Comparison of ENCODE assay signal across 9 mouse cellular contexts in the genomic region with DNA sequence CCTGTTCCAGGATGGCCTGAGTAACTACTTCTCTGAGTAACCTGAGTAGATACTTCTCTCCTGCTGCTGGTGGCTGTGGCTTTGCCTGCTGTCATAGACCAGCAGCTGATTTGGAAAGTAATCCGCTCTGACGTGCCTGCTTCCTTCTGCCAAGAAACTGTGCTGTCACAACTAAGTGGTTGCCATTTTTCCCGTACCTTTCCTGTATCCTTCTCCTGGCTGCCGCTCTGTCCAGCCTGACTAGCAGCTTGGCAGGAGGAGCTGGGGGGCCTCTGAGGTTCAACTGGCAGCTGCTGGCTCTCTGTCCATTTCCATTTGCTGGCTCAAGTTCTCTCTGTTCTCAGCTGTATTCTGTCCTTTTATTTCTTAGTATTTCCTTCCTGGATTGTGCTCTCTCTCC.
A peak's percentile ranks its signal among the peaks of the same experiment; 100 is the strongest.
DNase-seq lines count a peak whose midpoint lies in the region; ATAC-seq and TF ChIP-seq lines count a peak whose summit lies in the region.
"Had no signal": no experiment of that assay in that cellular context is flagged by ENCODE, and none has a peak within 500 bp of the region (broad histone marks: within the 10 kb centered on the region; RNA-seq: fewer than 3 reads in every experiment).

No protein-coding gene starts in this region.

- ATAC-seq in kidney, embryonic 15.5 days (replicated peaks; ENCODE audit: low FRiP score) = no peak
- peak; percentile 86 for ATAC-seq in heart, postnatal 0 days (ENCODE audit: insufficient read depth, low read depth)

- H3K27me3 ChIP-seq in kidney, embryonic 15.5 days = no peaks in the 10 kb centered on the region
- no peaks in the 10 kb centered on the region for H3K27me3 ChIP-seq in heart, postnatal 0 days (ENCODE audit: control insufficient read depth, insufficient read depth, low read length)
- H3K27me3 ChIP-seq: midbrain, embryonic 12.5 days had no signal

- DNase-seq in kidney, adult 18-20 months = peak; percentile 41
- peak; percentile 91 for DNase-seq in brain, adult 2 months (ENCODE audit: low read depth, low spot score)
- peak; percentile 22 to 70 for DNase-seq in cerebellum, postnatal 4 days (ENCODE audit: low spot score in 2 of 2)
- peak; percentile 91 for DNase-seq in heart, postnatal 0 days (ENCODE audit: low spot score)
- peak; percentile 51 for DNase-seq in lung, postnatal 10 days
- no peak for DNase-seq in thymus, postnatal 4 days
- DNase-seq in spleen, adult 12 weeks (ENCODE audit: low spot score) = no peak

- no peaks in the 10 kb centered on the region for H3K9me3 ChIP-seq in kidney, embryonic 15.5 days (replicated peaks)
- no peaks in the 10 kb centered on the region for H3K9me3 ChIP-seq in heart, postnatal 0 days (replicated peaks; ENCODE audit: control insufficient read depth, low read length)
- H3K9me3 ChIP-seq: midbrain, embryonic 12.5 days had no signal

- H3K27ac ChIP-seq in kidney, embryonic 15.5 days = no peak overlapping the region
- H3K27ac ChIP-seq in heart, postnatal 0 days (ENCODE audit: low read depth) = peak overlapping the region; percentile 77
- H3K27ac ChIP-seq: midbrain, embryonic 12.5 days had no signal

- no peak overlapping the region for H3K4me2 ChIP-seq in kidney, embryonic 15.5 days
- no peak overlapping the region for H3K4me2 ChIP-seq in heart, postnatal 0 days (ENCODE audit: low read depth, low read length)
- H3K4me2 ChIP-seq: midbrain, embryonic 12.5 days had no signal

- no peak; the same call in 1 of the 2 replicates for TF ChIP-seq CTCF in heart, postnatal 0 days (IDR thresholded peaks at IDR 0.05; ENCODE audit: low read depth)

- WGBS in kidney, embryonic 15.5 days = 78% methylated on average over 4 of the region's 4 CpGs
- 45% methylated on average over 4 of the region's 4 CpGs for WGBS in heart, postnatal 0 days

- TF ChIP-seq EP300 in heart, postnatal 0 days (IDR thresholded peaks at IDR 0.05; ENCODE audit: low read depth) = peak; percentile 46; the same call in 1 of the 2 replicates

- H3K9ac ChIP-seq in kidney, embryonic 15.5 days = no peak overlapping the region
- no peak overlapping the region for H3K9ac ChIP-seq in heart, postnatal 0 days (replicated peaks; ENCODE audit: low read depth, low read length)
- H3K9ac ChIP-seq: midbrain, embryonic 12.5 days had no signal

- H3K4me1 ChIP-seq in kidney, embryonic 15.5 days = 0 out of 2 replicates have a peak, but pooled peaks cover 7% of the 10 kb centered on the region
- 0 out of 2 replicates have a peak, but pooled peaks cover 5% of the 10 kb centered on the region for H3K4me1 ChIP-seq in heart, postnatal 0 days (ENCODE audit: control insufficient read depth, insufficient read depth)
- H3K4me1 ChIP-seq: midbrain, embryonic 12.5 days had no signal

- H3K4me3 ChIP-seq in kidney, embryonic 15.5 days (replicated peaks) = no peak overlapping the region
- no peak overlapping the region for H3K4me3 ChIP-seq in heart, postnatal 0 days (ENCODE audit: low read depth, low read length)
- H3K4me3 ChIP-seq: midbrain, embryonic 12.5 days had no signal

- H3K36me3 ChIP-seq in kidney, embryonic 15.5 days = peaks cover 42% of the 10 kb centered on the region
- peaks cover 38% of the 10 kb centered on the region for H3K36me3 ChIP-seq in heart, postnatal 0 days (replicated peaks; ENCODE audit: control insufficient read depth, insufficient read depth, low read length)

Comparison
In these comparisons a context has a peak if more than half of its experiments do, and no peak if none do; other contexts are left out.
1. DNase-seq: peak in kidney, adult 18-20 months (single experiment), brain, adult 2 months (single experiment), cerebellum, postnatal 4 days (2 of 2), heart, postnatal 0 days (single experiment) and lung, postnatal 10 days (single experiment); none in thymus, postnatal 4 days (single experiment) and spleen, adult 12 weeks (single experiment).